Mouse (Mus musculus): ENCODE measurements at regions not wholly inside any gene's neighbourhood (a gene's known extent, or its start where the extent isn't known, plus 50 kb on each side); places are given as distances from the start of the nearest gene placed in this dataset.

GRCm38 (mm10) chr7:83045266-83045665, 178.1 kb downstream of the Mex3b start:
- Histone ChIP-seq H3K36me3 (ENCODE audit: control insufficient read depth, insufficient read depth, low read length, poor library complexity, severe bottlenecking) (no peaks in the 10 kb centered on the region), H3K27me3 (ENCODE audit: control insufficient read depth, insufficient read depth, low read length, poor library complexity, severe bottlenecking) (no peaks in the 10 kb centered on the region)
- DNase-seq (ENCODE audit: low read depth, low spot score), result no peak

GRCm38 (mm10) chr7:83050011-83050410, 182.9 kb downstream of the Mex3b start:
- DNase-seq (ENCODE audit: low read depth, low spot score), result no peak
- no peaks in the 10 kb centered on the region for H3K36me3 ChIP-seq (ENCODE audit: control insufficient read depth, insufficient read depth, low read length, poor library complexity, severe bottlenecking)
- no peaks in the 10 kb centered on the region for H3K27me3 ChIP-seq (ENCODE audit: control insufficient read depth, insufficient read depth, low read length, poor library complexity, severe bottlenecking)

DNA sequence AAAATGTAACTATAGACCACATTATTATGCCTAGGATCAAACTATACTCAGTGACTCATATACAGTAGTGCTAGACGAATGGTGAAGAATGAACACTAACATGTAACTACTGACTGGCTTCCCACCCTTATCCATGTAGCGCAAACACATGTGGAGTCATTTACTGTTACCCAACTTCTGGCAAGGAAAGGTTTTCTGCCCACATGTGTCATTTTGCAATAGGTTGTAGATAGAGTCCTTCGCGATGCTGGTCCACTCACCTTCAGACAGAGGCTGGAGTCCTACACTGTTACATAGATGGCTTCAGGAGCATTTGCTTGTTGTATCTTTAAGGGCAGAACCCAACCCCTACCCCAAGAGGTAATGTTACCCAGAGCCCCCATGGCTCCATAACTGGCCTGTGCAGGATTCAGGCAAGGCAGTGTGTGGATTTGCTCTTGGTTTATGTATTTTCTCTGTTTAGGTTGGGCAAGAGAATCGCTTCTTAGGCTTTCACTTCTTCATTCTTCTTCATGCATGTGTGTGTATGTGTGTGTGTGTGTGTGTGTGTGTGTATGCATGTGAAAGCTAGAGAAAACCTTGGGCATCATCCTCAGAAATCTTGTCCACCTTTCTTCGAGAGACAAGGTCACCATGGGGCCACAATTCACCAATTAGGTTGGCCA, 183.8 kb downstream of the Mex3b start:
- Histone ChIP-seq H3K36me3 (ENCODE audit: control insufficient read depth, insufficient read depth, low read length, poor library complexity, severe bottlenecking) (no peaks in the 10 kb centered on the region), H3K27me3 (ENCODE audit: control insufficient read depth, insufficient read depth, low read length, poor library complexity, severe bottlenecking) (no peaks in the 10 kb centered on the region)
- DNase-seq (ENCODE audit: low read depth, low spot score), result peak; percentile 27

GRCm38 (mm10) chr7:83056101-83056935, 189.2 kb downstream of the Mex3b start:
- H3K27me3 ChIP-seq (ENCODE audit: control insufficient read depth, insufficient read depth, low read length, poor library complexity, severe bottlenecking), result no peaks in the 10 kb centered on the region; the same call in 1 of the 2 replicates
- H3K36me3 ChIP-seq (ENCODE audit: control insufficient read depth, insufficient read depth, low read length, poor library complexity, severe bottlenecking), result no peaks in the 10 kb centered on the region
- DNase-seq (ENCODE audit: low read depth, low spot score), result no peak

DNA sequence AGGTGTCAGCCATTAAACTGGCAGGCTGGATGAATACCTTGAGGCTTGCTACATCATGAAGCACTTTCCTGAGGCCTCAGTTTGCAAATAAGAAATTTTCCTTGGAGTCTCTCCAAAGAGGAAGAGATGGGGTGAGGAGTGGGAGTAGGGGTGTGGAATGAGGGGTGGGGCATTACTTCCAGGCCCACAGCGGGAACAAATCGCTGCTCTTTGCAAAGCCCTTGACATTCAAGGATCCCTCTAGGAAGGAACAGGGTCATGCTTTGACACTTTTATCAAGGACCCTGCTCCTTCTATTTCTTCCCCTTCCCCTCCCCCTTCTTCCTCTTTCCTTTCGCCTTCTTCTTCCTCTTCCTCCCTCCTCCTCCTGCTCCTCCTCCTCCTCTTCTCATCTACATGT, 193.2 kb downstream of the Mex3b start:
- Histone ChIP-seq H3K36me3 (ENCODE audit: control insufficient read depth, insufficient read depth, low read length, poor library complexity, severe bottlenecking) (no peaks in the 10 kb centered on the region), H3K27me3 (ENCODE audit: control insufficient read depth, insufficient read depth, low read length, poor library complexity, severe bottlenecking) (no peaks in the 10 kb centered on the region; the same call in 1 of the 2 replicates)
- no peak for DNase-seq (ENCODE audit: low read depth, low spot score)

GRCm38 (mm10) chr7:83060733-83061132, 193.6 kb downstream of the Mex3b start:
- no peaks in the 10 kb centered on the region; the same call in 1 of the 2 replicates for H3K27me3 ChIP-seq (ENCODE audit: control insufficient read depth, insufficient read depth, low read length, poor library complexity, severe bottlenecking)
- no peaks in the 10 kb centered on the region for H3K36me3 ChIP-seq (ENCODE audit: control insufficient read depth, insufficient read depth, low read length, poor library complexity, severe bottlenecking)
- no peak for DNase-seq (ENCODE audit: low read depth, low spot score)

DNA sequence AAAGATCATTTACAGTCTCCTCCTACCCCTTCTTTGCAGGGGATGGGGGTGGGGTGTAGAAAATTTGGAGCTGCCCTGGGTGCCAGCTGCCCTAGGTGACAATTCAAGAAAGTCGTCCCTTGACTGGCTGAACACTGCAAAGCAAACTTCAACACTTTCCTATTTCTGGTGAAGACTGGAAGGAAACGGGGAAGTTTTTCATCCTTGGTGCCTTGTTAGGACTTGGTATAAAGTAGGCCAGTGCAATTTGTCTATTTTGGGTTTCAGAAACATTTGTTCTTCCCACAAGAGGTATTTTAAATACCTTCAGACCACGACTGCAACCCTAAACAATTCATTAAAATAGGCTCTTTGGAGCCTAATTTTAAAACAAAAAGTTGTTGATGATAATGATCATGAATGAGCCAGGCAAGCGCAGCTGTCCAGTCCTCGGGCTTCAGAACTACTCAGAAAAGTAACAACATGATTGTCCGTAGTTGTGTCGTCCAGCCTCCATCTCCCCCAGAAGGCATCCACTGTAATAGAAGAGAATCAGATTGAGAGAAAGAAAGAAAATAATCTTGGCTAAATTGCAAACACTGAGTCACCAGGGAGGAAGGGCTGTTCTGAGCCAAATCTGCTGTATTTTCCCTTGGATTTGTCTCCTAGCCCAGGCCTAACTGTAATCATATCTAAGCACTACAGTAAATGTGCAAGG, 194.2 kb downstream of the Mex3b start:
- Histone ChIP-seq H3K36me3 (ENCODE audit: control insufficient read depth, insufficient read depth, low read length, poor library complexity, severe bottlenecking) (no peaks in the 10 kb centered on the region), H3K27me3 (ENCODE audit: control insufficient read depth, insufficient read depth, low read length, poor library complexity, severe bottlenecking) (no peaks in the 10 kb centered on the region; the same call in 1 of the 2 replicates)
- DNase-seq (ENCODE audit: low read depth, low spot score), result no peak

DNA sequence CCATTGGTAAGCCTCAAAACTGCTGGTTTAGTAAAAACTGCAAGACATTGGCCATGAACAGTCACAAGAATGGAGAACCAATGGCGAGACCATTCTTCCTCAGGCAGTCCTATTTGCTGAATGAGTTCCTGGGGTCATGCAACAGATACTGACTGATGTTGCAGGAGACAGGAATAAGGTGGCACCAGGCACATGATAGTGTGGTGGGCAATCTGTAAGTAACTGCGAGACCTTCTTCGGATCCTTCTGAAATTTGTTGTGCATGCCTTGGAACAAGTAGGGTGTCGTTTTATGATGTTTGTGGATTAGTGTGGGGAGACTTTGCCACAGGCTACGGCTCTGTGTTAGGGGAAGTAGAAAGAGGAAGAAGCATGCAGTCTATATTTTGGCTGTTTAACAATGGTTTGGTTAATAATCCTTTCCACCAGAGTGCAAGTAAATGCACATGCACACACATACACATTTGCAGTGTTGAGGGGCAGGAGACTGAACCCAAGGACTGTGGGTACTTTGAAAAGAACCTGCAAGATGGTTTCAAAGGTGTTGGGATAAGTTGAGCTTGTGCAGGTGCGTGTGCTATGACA, 194.9 kb downstream of the Mex3b start:
- Histone ChIP-seq H3K36me3 (ENCODE audit: control insufficient read depth, insufficient read depth, low read length, poor library complexity, severe bottlenecking) (no peaks in the 10 kb centered on the region), H3K27me3 (ENCODE audit: control insufficient read depth, insufficient read depth, low read length, poor library complexity, severe bottlenecking) (no peaks in the 10 kb centered on the region; the same call in 1 of the 2 replicates)
- DNase-seq (ENCODE audit: low read depth, low spot score), result peak; percentile 25

- H3K27me3 ChIP-seq (ENCODE audit: control insufficient read depth, insufficient read depth, low read length, poor library complexity, severe bottlenecking), result no peaks in the 10 kb centered on the region; the same call in 1 of the 2 replicates
- no peak for DNase-seq (ENCODE audit: low read depth, low spot score)
- no peaks in the 10 kb centered on the region for H3K36me3 ChIP-seq (ENCODE audit: control insufficient read depth, insufficient read depth, low read length, poor library complexity, severe bottlenecking)
Measured at GRCm38 (mm10) chr7:83063559-83063958, 196.4 kb downstream of the Mex3b start.

- Histone ChIP-seq H3K27me3 (ENCODE audit: control insufficient read depth, insufficient read depth, low read length, poor library complexity, severe bottlenecking) (no peaks in the 10 kb centered on the region; the same call in 1 of the 2 replicates), H3K36me3 (ENCODE audit: control insufficient read depth, insufficient read depth, low read length, poor library complexity, severe bottlenecking) (no peaks in the 10 kb centered on the region)
- no peak for DNase-seq (ENCODE audit: low read depth, low spot score)
Measured at GRCm38 (mm10) chr7:83065341-83065740, 198.2 kb downstream of the Mex3b start.

DNA sequence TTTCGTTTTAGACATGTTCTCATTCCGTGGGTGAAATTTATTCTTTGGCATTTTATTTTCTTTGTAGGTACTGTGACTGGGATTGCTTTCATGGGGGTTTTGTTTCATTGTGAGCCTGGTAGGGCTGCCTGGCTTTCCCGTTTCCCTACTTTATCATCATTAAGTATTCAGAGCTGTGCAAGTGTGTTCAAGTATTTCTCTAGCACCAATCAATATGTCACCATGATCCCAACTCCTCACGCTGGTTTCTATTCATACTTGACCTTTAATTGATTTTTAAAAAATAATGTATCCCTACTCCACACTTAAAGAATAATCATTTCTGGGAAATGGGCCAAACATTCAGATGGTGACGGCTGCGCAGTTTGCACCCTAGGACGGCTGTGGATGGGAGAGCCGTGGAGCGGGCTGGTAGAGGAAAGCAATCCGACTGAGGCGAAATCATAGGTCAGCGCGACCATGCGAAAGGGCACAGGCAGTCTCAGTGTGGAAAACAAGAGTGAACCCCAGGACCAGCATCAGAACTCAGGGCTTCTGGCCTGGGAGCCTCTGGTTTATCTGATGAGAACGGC, 207.4 kb downstream of the Mex3b start:
- DNase-seq (ENCODE audit: low read depth, low spot score), result no peak
- no peaks in the 10 kb centered on the region for H3K36me3 ChIP-seq (ENCODE audit: control insufficient read depth, insufficient read depth, low read length, poor library complexity, severe bottlenecking)
- no peaks in the 10 kb centered on the region for H3K27me3 ChIP-seq (ENCODE audit: control insufficient read depth, insufficient read depth, low read length, poor library complexity, severe bottlenecking)

DNA sequence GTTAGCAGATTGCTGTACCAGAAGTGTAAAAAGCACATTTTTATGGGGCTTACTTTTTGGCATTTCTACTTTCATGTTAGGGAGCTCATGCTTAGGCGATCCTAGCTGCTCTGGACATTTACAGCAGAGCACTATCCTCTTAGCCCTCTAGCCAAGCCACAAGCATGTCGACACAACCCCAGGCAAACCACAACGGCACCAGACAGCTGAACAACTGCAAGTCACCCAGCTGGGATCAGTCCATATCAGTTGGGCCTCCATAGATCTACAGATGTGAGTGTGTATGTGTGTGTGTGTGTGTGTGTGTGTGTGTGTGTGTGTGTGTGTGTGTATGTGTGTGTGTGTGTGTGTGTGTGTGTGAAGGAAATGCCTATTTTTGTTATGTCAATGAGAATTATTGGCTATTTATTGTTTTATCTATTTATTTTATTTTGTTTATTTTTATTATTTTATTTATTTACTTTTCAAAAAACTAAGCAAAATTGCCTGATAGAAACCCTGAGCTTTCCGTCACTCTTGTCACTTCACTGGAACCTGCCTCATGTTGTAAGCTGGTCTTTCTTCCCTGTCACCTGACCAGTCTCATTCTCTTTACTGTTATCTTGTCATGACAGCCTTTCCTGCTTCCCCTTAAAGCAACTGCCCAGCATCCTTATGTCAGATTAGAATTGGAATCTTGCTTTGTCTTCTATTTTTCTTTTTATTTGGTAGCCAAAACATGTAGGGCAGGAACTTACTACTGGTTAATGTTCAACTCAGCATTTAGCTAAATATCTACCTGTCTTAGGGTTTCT, 208.2 kb downstream of the Mex3b start:
- no peaks in the 10 kb centered on the region for H3K36me3 ChIP-seq (ENCODE audit: control insufficient read depth, insufficient read depth, low read length, poor library complexity, severe bottlenecking)
- no peaks in the 10 kb centered on the region for H3K27me3 ChIP-seq (ENCODE audit: control insufficient read depth, insufficient read depth, low read length, poor library complexity, severe bottlenecking)
- no peak for DNase-seq (ENCODE audit: low read depth, low spot score)

GRCm38 (mm10) chr7:83077035-83077918, 210.1 kb downstream of the Mex3b start:
- no peaks in the 10 kb centered on the region for H3K36me3 ChIP-seq (ENCODE audit: control insufficient read depth, insufficient read depth, low read length, poor library complexity, severe bottlenecking)
- no peaks in the 10 kb centered on the region for H3K27me3 ChIP-seq (ENCODE audit: control insufficient read depth, insufficient read depth, low read length, poor library complexity, severe bottlenecking)
- DNase-seq (ENCODE audit: low read depth, low spot score), result no peak
